Comparison of ENCODE assay signal across 8 mouse cellular contexts in the genomic region with DNA sequence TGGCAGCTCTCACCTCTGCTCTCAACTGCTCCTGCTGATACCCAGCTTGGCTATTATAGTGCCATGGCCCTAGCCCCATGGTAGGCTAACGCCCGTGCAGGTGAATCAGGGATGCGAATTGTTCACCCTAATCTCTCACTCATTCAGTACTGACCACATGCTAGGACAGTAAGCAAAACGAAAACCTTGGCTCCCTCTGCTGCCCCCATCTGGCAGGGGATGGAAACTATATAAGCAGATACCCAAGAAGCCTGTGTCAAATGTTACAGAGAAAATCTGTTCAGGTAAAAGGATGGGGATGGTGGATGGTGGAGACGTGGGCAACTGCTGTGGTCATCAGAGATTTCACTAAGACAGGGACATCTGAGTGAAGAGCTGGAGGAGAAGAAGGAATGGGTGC.
A peak's percentile ranks its signal among the peaks of the same experiment; 100 is the strongest.
DNase-seq lines count a peak whose midpoint lies in the region; ATAC-seq and TF ChIP-seq lines count a peak whose summit lies in the region.
"Had no signal": no experiment of that assay in that cellular context is flagged by ENCODE, and none has a peak within 500 bp of the region (broad histone marks: within the 10 kb centered on the region; RNA-seq: fewer than 3 reads in every experiment).

No protein-coding gene starts in this region.

- H3K4me3 ChIP-seq in kidney, embryonic 14.5 days (ENCODE audit: low read length) = no peak overlapping the region
- no peak overlapping the region for H3K4me3 ChIP-seq in CH12.LX (replicated peaks in 1 of 3; ENCODE audit: low read depth in 2 of 3, low read length in 2 of 3, poor library complexity in 1 of 3)
- no peak overlapping the region for H3K4me3 ChIP-seq in kidney, postnatal 0 days (replicated peaks; ENCODE audit: low read depth, low read length)
- H3K4me3 ChIP-seq: embryonic facial prominence, embryonic 13.5 days had no signal

- no peaks in the 10 kb centered on the region for H3K79me2 ChIP-seq in CH12.LX (replicated peaks; ENCODE audit: control insufficient read depth, extremely low read depth, insufficient read depth, poor library complexity, severe bottlenecking)

- dilution Hi-C loops in CH12.LX (cut with MboI; ENCODE audit: extremely low pct_ligation_motif_present, extremely low pct_unique_long_range_greater_than_20kb, low sequenced_read_pairs) = no loop called here

- peak; percentile 53 to 79 for TF ChIP-seq CTCF in CH12.LX (conservative IDR thresholded peaks at IDR 0.05 in 1 of 2, IDR thresholded peaks at IDR 0.05 in 1 of 2; ENCODE audit: low read depth in 2 of 2, low read length in 2 of 2)
- peak; percentile 64 for TF ChIP-seq CTCF in kidney, postnatal 0 days (IDR thresholded peaks at IDR 0.05; ENCODE audit: low read depth)

- WGBS in kidney, embryonic 14.5 days = 75% methylated on average over 5 of the region's 5 CpGs
- 68% methylated on average over 5 of the region's 5 CpGs for WGBS in kidney, postnatal 0 days

- no peak for TF ChIP-seq EP300 in CH12.LX (IDR thresholded peaks at IDR 0.05; ENCODE audit: low read length)

- H3K4me1 ChIP-seq in kidney, embryonic 14.5 days (ENCODE audit: control insufficient read depth, insufficient read depth, low read length) = no peaks in the 10 kb centered on the region
- peaks cover 2 to 3% of the 10 kb centered on the region in 2 experiments; a peak in 2 of 4 replicates for H3K4me1 ChIP-seq in CH12.LX (ENCODE audit: control insufficient read depth in 1 of 2, insufficient read depth in 2 of 2)
- no peaks in the 10 kb centered on the region for H3K4me1 ChIP-seq in kidney, postnatal 0 days (replicated peaks; ENCODE audit: insufficient read depth, low read length)
- H3K4me1 ChIP-seq: embryonic facial prominence, embryonic 13.5 days had no signal

- no peaks in the 10 kb centered on the region for H3K36me3 ChIP-seq in kidney, embryonic 14.5 days (ENCODE audit: control insufficient read depth, insufficient read depth, low read length)
- H3K36me3 ChIP-seq in CH12.LX (replicated peaks in 1 of 2; ENCODE audit: control insufficient read depth in 1 of 2, insufficient read depth in 1 of 2, low read length in 1 of 2) = no peaks in the 10 kb centered on the region
- no peaks in the 10 kb centered on the region for H3K36me3 ChIP-seq in kidney, postnatal 0 days (ENCODE audit: insufficient read depth, low read length)
- H3K36me3 ChIP-seq: embryonic facial prominence, embryonic 13.5 days had no signal

- H3K4me2 ChIP-seq in kidney, embryonic 14.5 days (replicated peaks; ENCODE audit: low read depth, low read length) = no peak overlapping the region
- no peak overlapping the region for H3K4me2 ChIP-seq in CH12.LX (ENCODE audit: insufficient read depth, low read depth, poor library complexity, severe bottlenecking)
- H3K4me2 ChIP-seq in kidney, postnatal 0 days (ENCODE audit: low read length) = no peak overlapping the region
- H3K4me2 ChIP-seq: embryonic facial prominence, embryonic 13.5 days had no signal

- H3K9ac ChIP-seq in kidney, embryonic 14.5 days (ENCODE audit: low read depth, low read length) = no peak overlapping the region
- H3K9ac ChIP-seq in CH12.LX (ENCODE audit: insufficient read depth, low read depth) = no peak overlapping the region
- no peak overlapping the region for H3K9ac ChIP-seq in kidney, postnatal 0 days (ENCODE audit: low read depth, low read length)
- H3K9ac ChIP-seq: embryonic facial prominence, embryonic 13.5 days had no signal

- in situ Hi-C loops in CH12.LX (cut with MboI; ENCODE audit: low pct_ligation_motif_present, low pct_unique_long_range_greater_than_20kb, low sequenced_read_pairs) = loop anchor here (25.0 kb wide), 1 partner anchor 620 kb away; the partner anchor contains the start of gene Pth

- H3K9me3 ChIP-seq in kidney, embryonic 14.5 days (ENCODE audit: control insufficient read depth, low read length) = no peaks in the 10 kb centered on the region
- no peaks in the 10 kb centered on the region for H3K9me3 ChIP-seq in CH12.LX (replicated peaks; ENCODE audit: low read length)
- H3K9me3 ChIP-seq in kidney, postnatal 0 days (replicated peaks; ENCODE audit: low read length) = no peaks in the 10 kb centered on the region
- H3K9me3 ChIP-seq: embryonic facial prominence, embryonic 13.5 days had no signal

- peak; percentile 10 for DNase-seq in kidney, adult 11 months
- DNase-seq in CH12.LX (ENCODE audit: extremely low read depth) = peak; percentile 50
- peak; percentile 62 for DNase-seq in adrenal gland, postnatal 10 days
- DNase-seq in kidney, postnatal 0 days (ENCODE audit: low spot score) = no peak
- DNase-seq in thymus, postnatal 14 days = peak; percentile 41

- no peak for ATAC-seq in kidney, embryonic 14.5 days (ENCODE audit: low FRiP score, low TSS enrichment)
- no peak for ATAC-seq in kidney, postnatal 0 days (replicated peaks; ENCODE audit: low FRiP score, low read depth)
- ATAC-seq in frontal cortex, adult (ENCODE audit: low TSS enrichment) = no peak

- TF ChIP-seq RAD21 in CH12.LX (IDR thresholded peaks at IDR 0.05; ENCODE audit: low read depth, low read length) = peak; percentile 66

- H3K27me3 ChIP-seq in kidney, embryonic 14.5 days (ENCODE audit: control insufficient read depth, insufficient read depth, low read length) = 0 out of 2 replicates have a peak, but pooled peaks cover 4% of the 10 kb centered on the region
- peaks cover 18% of the 10 kb centered on the region for H3K27me3 ChIP-seq in CH12.LX (replicated peaks)
- H3K27me3 ChIP-seq in kidney, postnatal 0 days (ENCODE audit: insufficient read depth, low read length) = no peaks in the 10 kb centered on the region

- no peak for TF ChIP-seq POLR2A in CH12.LX (IDR thresholded peaks at IDR 0.05; ENCODE audit: low read depth, low read length)

- H3K27ac ChIP-seq in kidney, embryonic 14.5 days (ENCODE audit: low read depth, low read length) = no peak overlapping the region
- no peak overlapping the region for H3K27ac ChIP-seq in CH12.LX (ENCODE audit: insufficient read depth, low read depth)
- H3K27ac ChIP-seq in kidney, postnatal 0 days = no peak overlapping the region
- H3K27ac ChIP-seq: embryonic facial prominence, embryonic 13.5 days had no signal

TF ChIP-seq in CH12.LX, 34 proteins besides CTCF, POLR2A, EP300 and RAD21:
- TF ChIP-seq ZNF384 (IDR thresholded peaks at IDR 0.05; ENCODE audit: low read depth, low read length) = no peak
- no peak for TF ChIP-seq MAX (IDR thresholded peaks at IDR 0.05; ENCODE audit: low read length)
- TF ChIP-seq SMC3 (IDR thresholded peaks at IDR 0.05; ENCODE audit: low read depth, low read length) = peak; percentile 81
- TF ChIP-seq USF2 (conservative IDR thresholded peaks at IDR 0.05; ENCODE audit: low read depth, low read length) = no peak
